Mouse (Mus musculus) ES-Bruce4 (cell line): ENCODE measurements around the gene Gna12. TPM values are rescaled to one million over a fixed set of nuclear protein-coding genes. Genes with fewer than 3 reads are reported as not detected.

Experiments used
- H3K27ac ChIP-seq: 2 replicates; pipeline ENCODE4 v1.5.1; 2012; ENCODE audit warnings: low read length, inconsistent platforms; ENCODE audit not compliant: insufficient read depth
- H3K27me3 ChIP-seq: 2 replicates; pipeline ENCODE4 v1.6.1; 2012; ENCODE audit warnings: mild to moderate bottlenecking, low read length, inconsistent platforms; ENCODE audit not compliant: control insufficient read depth, poor library complexity, insufficient read depth, severe bottlenecking
- H3K36me3 ChIP-seq: 2 replicates; pipeline ENCODE4 v1.6.1; 2012; ENCODE audit warnings: inconsistent platforms, mild to moderate bottlenecking, low read length, moderate library complexity; ENCODE audit not compliant: control insufficient read depth, poor library complexity, insufficient read depth, severe bottlenecking
- H3K4me1 ChIP-seq: one replicate; pipeline ENCODE4 v1.8.1; 2011; ENCODE audit warnings: low read length; ENCODE audit not compliant: control insufficient read depth, insufficient read depth
- H3K4me3 ChIP-seq: 2 replicates; pipeline ENCODE4 v1.5.1; 2011; ENCODE audit warnings: low read depth, mild to moderate bottlenecking, low read length
- H3K9ac ChIP-seq: 2 replicates; pipeline ENCODE4 v1.6.1; 2012; ENCODE audit warnings: low read depth, mild to moderate bottlenecking, inconsistent platforms; ENCODE audit not compliant: poor library complexity, severe bottlenecking
- H3K9me3 ChIP-seq: replicated peaks from 2 replicates; pipeline ENCODE4 v1.6.1; 2012; ENCODE audit warnings: mild to moderate bottlenecking, low read length, inconsistent platforms; ENCODE audit not compliant: control insufficient read depth, poor library complexity, insufficient read depth, severe bottlenecking
- CTCF ChIP-seq: IDR thresholded peaks from one replicate; pipeline ENCODE4 v1.8.1; 2011; ENCODE audit warnings: low read depth, low read length
- EP300 ChIP-seq: IDR thresholded peaks from 2 replicates; pipeline ENCODE4 v1.6.1; 2011; ENCODE audit warnings: low read depth, low read length; ENCODE audit not compliant: insufficient read depth
- POLR2A ChIP-seq: IDR thresholded peaks from one replicate; pipeline ENCODE4 v1.8.1; 2011; ENCODE audit warnings: low read length; ENCODE audit not compliant: insufficient read depth
- polyA plus RNA-seq: library from polyadenylated mRNA; stranded (reverse); fragments of >200 nt; gene quantifications from 2 replicates; pipeline ENCODE4 v1.2.4, GENCODE M21; 2011; ENCODE audit warnings: low read depth; ENCODE audit not compliant: missing spikeins, insufficient read depth, insufficient read length

Gna12 gene
- polyA plus RNA-seq, 1 experiment: 29.9 TPM

DNA sequence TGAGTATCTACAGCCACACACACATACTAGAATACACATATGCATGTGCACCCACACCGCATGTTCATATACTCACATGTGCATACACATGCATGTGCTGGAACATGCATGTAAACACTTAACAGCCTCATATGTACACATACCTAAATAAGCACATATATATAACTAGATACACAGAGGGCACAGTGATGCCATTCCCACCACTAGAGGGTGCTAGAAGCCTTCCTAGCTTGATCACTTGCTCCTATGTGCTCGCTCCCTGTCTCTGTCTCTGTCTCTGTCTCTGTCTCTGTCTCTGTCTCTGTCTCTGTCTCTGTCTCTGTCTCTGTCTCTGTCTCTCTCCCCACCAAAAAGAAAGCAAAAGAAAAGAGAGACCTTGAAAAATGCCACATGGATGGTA lies 38.8 kb upstream of the Gna12 start:
- no peaks in the 10 kb centered on the region for H3K9me3 ChIP-seq
- no peak overlapping the region for H3K9ac ChIP-seq
- H3K4me3 ChIP-seq: no peak overlapping the region
- H3K27ac ChIP-seq: no peak overlapping the region
- no peaks in the 10 kb centered on the region for H3K36me3 ChIP-seq
- H3K27me3 ChIP-seq: no peaks in the 10 kb centered on the region
- H3K4me1 ChIP-seq: no peaks in the 10 kb centered on the region
- TF ChIP-seq POLR2A (no peak), CTCF (peak; percentile 58)

GRCm38 (mm10) chr5:140859730-140860129 lies 29.5 kb upstream of the Gna12 start:
- no peaks in the 10 kb centered on the region for H3K36me3 ChIP-seq
- H3K9me3 ChIP-seq: no peaks in the 10 kb centered on the region
- TF ChIP-seq POLR2A (no peak), CTCF (peak; percentile 39)
- H3K27me3 ChIP-seq: no peaks in the 10 kb centered on the region
- H3K27ac ChIP-seq: no peak overlapping the region
- no peak overlapping the region for H3K9ac ChIP-seq
- no peak overlapping the region for H3K4me3 ChIP-seq
- H3K4me1 ChIP-seq: no peaks in the 10 kb centered on the region

DNA sequence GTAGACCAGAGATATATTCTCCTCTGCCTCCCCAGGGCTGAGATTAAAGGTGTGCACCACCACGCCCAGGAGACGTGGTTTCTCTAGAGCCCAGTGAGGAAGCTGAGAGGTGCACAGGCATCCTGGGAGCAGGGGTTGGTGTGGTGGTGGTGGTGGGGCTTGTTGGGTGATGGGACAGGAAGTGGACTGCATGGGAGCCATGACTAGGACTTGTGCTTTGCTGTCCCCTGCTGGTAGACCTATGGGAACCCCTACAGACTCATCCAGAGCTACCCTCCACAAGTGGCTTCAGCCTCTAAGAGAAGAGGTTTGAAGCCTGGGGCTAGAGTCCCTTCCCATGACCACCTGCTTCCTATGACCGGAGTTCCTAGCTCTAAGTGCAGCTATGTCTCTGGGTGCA lies 28.1 kb upstream of the Gna12 start:
- H3K9me3 ChIP-seq: no peaks in the 10 kb centered on the region
- H3K27me3 ChIP-seq: no peaks in the 10 kb centered on the region
- H3K9ac ChIP-seq: no peak overlapping the region
- TF ChIP-seq CTCF (peak; percentile 17), POLR2A (no peak)
- H3K36me3 ChIP-seq: no peaks in the 10 kb centered on the region
- H3K27ac ChIP-seq: no peak overlapping the region
- no peaks in the 10 kb centered on the region for H3K4me1 ChIP-seq
- H3K4me3 ChIP-seq: no peak overlapping the region

DNA sequence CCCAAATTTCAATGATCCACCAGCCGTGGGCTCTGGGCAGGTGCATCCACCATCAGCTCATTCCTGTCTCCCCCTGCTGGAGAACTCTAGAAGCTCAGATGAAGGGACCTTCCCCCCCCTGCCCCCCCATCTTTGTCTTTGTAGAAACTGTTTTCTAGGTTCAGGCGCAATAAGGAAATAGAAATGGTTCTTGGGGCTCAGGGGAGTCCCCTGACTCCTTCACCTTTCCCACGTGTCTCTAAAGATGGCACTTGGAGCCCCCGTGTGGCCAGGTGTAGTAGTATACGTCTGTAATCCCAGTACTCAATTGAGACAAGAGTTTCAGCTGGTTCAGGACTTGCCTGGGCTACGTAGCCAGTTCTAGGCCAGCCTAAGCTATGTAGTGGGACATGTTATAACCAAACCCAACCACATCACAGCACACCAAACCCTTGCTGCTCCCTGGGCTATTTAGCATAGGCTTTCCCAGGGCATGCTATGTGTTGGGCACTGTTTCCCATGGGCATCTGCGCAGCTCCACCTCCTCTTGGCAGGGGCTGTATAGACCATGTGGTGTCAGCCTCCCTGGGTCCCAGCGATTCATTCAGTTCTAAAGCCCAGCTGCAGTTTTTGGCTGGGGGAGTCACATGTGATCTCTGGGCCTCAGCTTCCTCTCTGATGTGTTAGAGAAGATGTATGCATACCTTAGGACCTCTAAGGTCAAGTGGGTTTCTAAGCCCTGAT lies 27.4 kb upstream of the Gna12 start:
- Histone ChIP-seq H3K4me3 (no peak overlapping the region), H3K9ac (no peak overlapping the region), H3K9me3 (no peaks in the 10 kb centered on the region), H3K27ac (no peak overlapping the region), H3K4me1 (no peaks in the 10 kb centered on the region), H3K27me3 (no peaks in the 10 kb centered on the region), H3K36me3 (no peaks in the 10 kb centered on the region)
- no peak for TF ChIP-seq EP300
- TF ChIP-seq CTCF: peak; percentile 25

- Histone ChIP-seq H3K9ac (no peak overlapping the region), H3K27me3 (no peaks in the 10 kb centered on the region), H3K27ac (no peak overlapping the region), H3K36me3 (no peaks in the 10 kb centered on the region), H3K9me3 (0 out of 2 replicates have a peak, but pooled peaks cover 3% of the 10 kb centered on the region), H3K4me3 (no peak overlapping the region), H3K4me1 (no peaks in the 10 kb centered on the region)
- TF ChIP-seq EP300 (no peak), CTCF (no peak), POLR2A (no peak)
These were observed 25.8 kb upstream of the Gna12 start for GRCm38 (mm10) chr5:140855909-140856530.

- Histone ChIP-seq H3K4me1 (no peaks in the 10 kb centered on the region), H3K27me3 (no peaks in the 10 kb centered on the region), H3K9ac (no peak overlapping the region), H3K4me3 (no peak overlapping the region), H3K9me3 (0 out of 2 replicates have a peak, but pooled peaks cover 6% of the 10 kb centered on the region), H3K27ac (no peak overlapping the region), H3K36me3 (no peaks in the 10 kb centered on the region)
- TF ChIP-seq POLR2A (no peak), EP300 (no peak), CTCF (no peak)
These were observed 24.5 kb upstream of the Gna12 start for GRCm38 (mm10) chr5:140854700-140855099.
